Mouse (Mus musculus) forebrain, postnatal 0 days (tissue): ENCODE measurements around the gene Mcub. TPM values are rescaled to one million over a fixed set of nuclear protein-coding genes. Genes with fewer than 3 reads are reported as not detected.

ENCODE experiments used
- ATAC-seq: fragments of 200-750 bp; cut with Nextera tagmentation; 2 replicates; pipeline ENCODE4 v1.8.0; 2017; ENCODE audit warnings: mild to moderate bottlenecking, moderate library complexity
- DNase-seq: peaks from one replicate; pipeline ENCODE4 v3.0.0-alpha.2; 2015
- H3K27ac ChIP-seq: fragments of 300-500 bp; sonication (generic); 2 replicates; pipeline ENCODE4 v1.5.1; 2014; ENCODE audit warnings: low read depth, mild to moderate bottlenecking, antibody characterized with exemption, low read length, moderate library complexity, mixed read lengths
- H3K27me3 ChIP-seq: fragments of 300-500 bp; sonication (generic); 2 replicates; pipeline ENCODE4 v1.6.1; 2014; ENCODE audit warnings: mild to moderate bottlenecking, low read length, mixed read lengths; ENCODE audit not compliant: insufficient read depth
- H3K36me3 ChIP-seq: fragments of 300-500 bp; sonication (generic); 2 replicates; pipeline ENCODE4 v1.6.1; 2014; ENCODE audit warnings: mild to moderate bottlenecking, moderate library complexity; ENCODE audit not compliant: insufficient read depth
- H3K4me1 ChIP-seq: fragments of 300-500 bp; sonication (generic); 2 replicates; pipeline ENCODE4 v1.6.1; 2014; ENCODE audit warnings: antibody characterized with exemption; ENCODE audit not compliant: insufficient read depth
- H3K4me2 ChIP-seq: fragments of 300-500 bp; sonication (generic); 2 replicates; pipeline ENCODE4 v1.6.1; 2014; ENCODE audit warnings: low read depth, mild to moderate bottlenecking, moderate library complexity
- H3K4me3 ChIP-seq: fragments of 300-500 bp; sonication (generic); 2 replicates; pipeline ENCODE4 v1.5.1; 2014; ENCODE audit warnings: low read depth, low read length, mixed read lengths
- H3K9ac ChIP-seq: fragments of 300-500 bp; sonication (generic); 2 replicates; pipeline ENCODE4 v1.6.1; 2014; ENCODE audit warnings: mild to moderate bottlenecking
- H3K9me3 ChIP-seq: fragments of 300-500 bp; sonication (generic); 2 replicates; pipeline ENCODE4 v1.6.1; 2016; ENCODE audit warnings: low read length
- CTCF ChIP-seq: sonication (generic); IDR thresholded peaks from 2 replicates; pipeline ENCODE4 v1.5.1; 2016; ENCODE audit warnings: antibody characterized with exemption, control low read depth, low read depth
- WGBS: fragments of 180-500 bp; shearing (Covaris S2); extraction: QIAGEN DNeasy Blood & Tissue Kit; methylation state at CpG from one replicate; pipeline ENCODE4 v1.1.7; 2014; 5-methylcytosine and 5-hydroxymethylcytosine counted together
- polyA plus RNA-seq: library from polyadenylated mRNA; unstranded; fragments of >200 nt; fragmentation: Nextera tagmentation; extraction: Ambion mirVana; gene quantifications from 2 replicates; pipeline ENCODE4 v1.2.1, GENCODE M21; 2015
- total RNA-seq: library from RNA; depleted of rRNA; stranded (reverse); fragments of >200 nt; gene quantifications from 2 replicates; pipeline ENCODE4 v1.2.3, GENCODE M21; 2014

Mcub gene
- total and polyA plus RNA-seq, 2 experiments from 2014 or later: 6.9 to 10.3 TPM

GRCm38 (mm10) chr3:129976317-129976716, 6.3 kb upstream of the Mcub start:
- Histone ChIP-seq H3K4me2 (no peak overlapping the region), H3K27me3 (no peaks in the 10 kb centered on the region), H3K36me3 (no peaks in the 10 kb centered on the region), H3K4me1 (no peaks in the 10 kb centered on the region), H3K27ac (no peak overlapping the region), H3K4me3 (no peak overlapping the region), H3K9ac (no peak overlapping the region), H3K9me3 (no peaks in the 10 kb centered on the region)
- 82% methylated on average over 5 of the region's 5 CpGs for WGBS
- no peak for DNase-seq
- TF ChIP-seq CTCF: no peak
- ATAC-seq: no peak

- DNase-seq (peak; percentile 84), ATAC-seq (peak; percentile 92)
- no peaks in the 10 kb centered on the region for H3K27me3 ChIP-seq
- peaks cover 7% of the 10 kb centered on the region; the same call in 1 of the 2 replicates for H3K4me1 ChIP-seq
- H3K4me2 ChIP-seq: peak overlapping the region; percentile 100
- H3K36me3 ChIP-seq: no peaks in the 10 kb centered on the region
- 3% methylated on average over 19 of the region's 19 CpGs for WGBS
- H3K27ac ChIP-seq: no peak overlapping the region
- H3K9me3 ChIP-seq: no peaks in the 10 kb centered on the region
- TF ChIP-seq CTCF: no peak
- H3K4me3 ChIP-seq: peak overlapping the region; percentile 55
- no peak overlapping the region for H3K9ac ChIP-seq
Observed at GRCm38 (mm10) chr3:129970529-129971515, 816 bp upstream of the Mcub start.

- H3K4me2 ChIP-seq: peak overlapping the region; percentile 100
- peak overlapping the region; percentile 45; the same call in 1 of the 2 replicates for H3K9ac ChIP-seq
- 33% methylated on average over 10 of the region's 10 CpGs for WGBS
- no peak for TF ChIP-seq CTCF
- DNase-seq (no peak), ATAC-seq (no peak)
- no peak overlapping the region for H3K27ac ChIP-seq
- H3K9me3 ChIP-seq: no peaks in the 10 kb centered on the region
- peaks cover 7% of the 10 kb centered on the region; the same call in 1 of the 2 replicates for H3K4me1 ChIP-seq
- peak overlapping the region; percentile 55 for H3K4me3 ChIP-seq
- no peaks in the 10 kb centered on the region for H3K27me3 ChIP-seq
- H3K36me3 ChIP-seq: no peaks in the 10 kb centered on the region
Observed at GRCm38 (mm10) chr3:129969031-129969430, 975 bp downstream of the Mcub start.

- no peak overlapping the region for H3K27ac ChIP-seq
- ATAC-seq: no peak
- no peak overlapping the region for H3K4me2 ChIP-seq
- no peaks in the 10 kb centered on the region for H3K9me3 ChIP-seq
- H3K9ac ChIP-seq: no peak overlapping the region
- no peak for TF ChIP-seq CTCF
- H3K4me1 ChIP-seq: peaks cover 7% of the 10 kb centered on the region; the same call in 1 of the 2 replicates
- H3K27me3 ChIP-seq: no peaks in the 10 kb centered on the region
- WGBS: 74% methylated on average over 9 of the region's 9 CpGs
- no peak overlapping the region for H3K4me3 ChIP-seq
- no peak for DNase-seq
- no peaks in the 10 kb centered on the region for H3K36me3 ChIP-seq
Observed at GRCm38 (mm10) chr3:129967874-129968273, 2.1 kb downstream of the Mcub start.

- Histone ChIP-seq H3K27ac (no peak overlapping the region), H3K9ac (no peak overlapping the region), H3K27me3 (no peaks in the 10 kb centered on the region), H3K4me2 (no peak overlapping the region), H3K4me1 (no peaks in the 10 kb centered on the region), H3K36me3 (no peaks in the 10 kb centered on the region), H3K9me3 (no peaks in the 10 kb centered on the region), H3K4me3 (no peak overlapping the region)
- no peak for ATAC-seq
- TF ChIP-seq CTCF: no peak
- DNase-seq: no peak
- WGBS: 91% methylated on average over 8 of the region's 8 CpGs
Observed at GRCm38 (mm10) chr3:129964681-129965080, 5.3 kb downstream of the Mcub start.

- 39% methylated on average over 8 of the region's 8 CpGs for WGBS
- Histone ChIP-seq H3K27me3 (no peaks in the 10 kb centered on the region), H3K9me3 (no peaks in the 10 kb centered on the region), H3K4me3 (no peak overlapping the region), H3K4me2 (no peak overlapping the region), H3K4me1 (no peaks in the 10 kb centered on the region), H3K36me3 (no peaks in the 10 kb centered on the region), H3K9ac (no peak overlapping the region), H3K27ac (no peak overlapping the region)
- DNase-seq: no peak
- no peak for ATAC-seq
- no peak for TF ChIP-seq CTCF
Observed at GRCm38 (mm10) chr3:129962533-129962932, 7.5 kb downstream of the Mcub start.

- Histone ChIP-seq H3K27me3 (no peaks in the 10 kb centered on the region), H3K4me2 (no peak overlapping the region), H3K36me3 (no peaks in the 10 kb centered on the region), H3K4me3 (no peak overlapping the region), H3K9ac (no peak overlapping the region), H3K9me3 (no peaks in the 10 kb centered on the region), H3K4me1 (no peaks in the 10 kb centered on the region), H3K27ac (no peak overlapping the region)
- no peak for TF ChIP-seq CTCF
- WGBS: 95% methylated on average over 4 of the region's 4 CpGs
- ATAC-seq (no peak), DNase-seq (no peak)
Observed at GRCm38 (mm10) chr3:129953296-129953695, 16.7 kb downstream of the Mcub start.
